Mouse (Mus musculus) midbrain, embryonic 10.5 days (tissue): Measurements from ENCODE around the gene Ift88. TPM values are rescaled to one million over a fixed set of nuclear protein-coding genes. Genes with fewer than 3 reads are reported as not detected.

Experiments used
- DNase-seq: peaks from one replicate; pipeline ENCODE4 v3.0.0-alpha.2; 2017; ENCODE audit warnings: low spot score
- H3K27ac ChIP-seq: fragments of 300-500 bp; sonication (generic); replicated peaks from 2 replicates; pipeline ENCODE4 v1.5.1; 2016; ENCODE audit warnings: mild to moderate bottlenecking
- H3K27me3 ChIP-seq: fragments of 300-500 bp; sonication (generic); 2 replicates; pipeline ENCODE4 v1.6.1; 2016; ENCODE audit warnings: low read depth, mild to moderate bottlenecking; ENCODE audit not compliant: poor library complexity, severe bottlenecking
- H3K36me3 ChIP-seq: fragments of 300-500 bp; sonication (generic); 2 replicates; pipeline ENCODE4 v1.6.1; 2016; ENCODE audit warnings: mild to moderate bottlenecking, moderate library complexity
- H3K4me1 ChIP-seq: fragments of 300-500 bp; sonication (generic); 2 replicates; pipeline ENCODE4 v1.6.1; 2016
- H3K4me3 ChIP-seq: fragments of 300-500 bp; sonication (generic); 2 replicates; pipeline ENCODE4 v1.5.1; 2016; ENCODE audit warnings: mild to moderate bottlenecking, moderate library complexity
- H3K9me3 ChIP-seq: fragments of 300-500 bp; sonication (generic); replicated peaks from 2 replicates; pipeline ENCODE4 v1.6.1; 2016; ENCODE audit warnings: mild to moderate bottlenecking
- WGBS: fragments of 180-500 bp; shearing (Covaris S2); methylation state at CpG from one replicate; pipeline ENCODE4 v1.1.7; 2016; 5-methylcytosine and 5-hydroxymethylcytosine counted together
- polyA plus RNA-seq: library from polyadenylated mRNA; unstranded; fragments of >200 nt; fragmentation: Nextera tagmentation; extraction: Ambion mirVana; gene quantifications from 2 replicates; pipeline ENCODE4 v1.2.1, GENCODE M21; 2016

The Ift88 gene
- polyA plus RNA-seq: 12.1 and 14.4 TPM in 2 replicates

DNA sequence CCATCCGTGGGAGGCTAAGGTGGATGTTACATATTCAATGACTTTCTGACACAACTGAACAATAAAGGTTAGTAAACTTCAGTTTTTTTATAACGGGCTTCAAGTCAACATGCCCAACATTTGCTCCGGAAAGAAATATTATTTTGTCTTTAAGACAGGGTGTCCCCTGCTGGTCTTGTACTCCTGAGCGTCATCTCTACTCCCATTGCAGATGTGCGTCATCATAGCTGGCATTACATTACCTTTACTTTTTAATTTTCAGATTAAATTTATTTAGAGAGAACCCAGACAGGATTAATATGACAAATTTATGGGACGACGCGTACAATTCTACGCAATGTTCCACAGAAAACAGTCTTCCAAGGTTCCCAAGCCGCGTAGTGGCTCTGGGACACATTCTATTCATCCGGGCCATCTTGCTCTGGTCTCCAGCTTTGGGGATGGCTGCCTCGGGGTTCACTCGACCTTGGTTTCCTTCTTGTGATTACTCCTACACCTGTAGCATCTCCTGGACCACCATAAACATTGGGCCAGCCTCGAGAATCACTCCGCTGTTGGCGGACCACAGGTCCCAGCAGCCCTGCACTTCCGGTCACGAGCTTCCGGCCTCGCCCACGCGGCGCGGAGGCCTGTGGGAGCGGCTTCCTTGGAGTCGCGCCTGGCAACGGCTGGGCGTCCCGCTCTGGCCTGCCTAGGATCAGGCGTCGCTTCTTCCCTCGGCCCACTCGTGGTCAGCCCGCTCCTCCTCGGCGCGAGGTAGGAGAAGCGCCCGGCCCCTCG lies at the start of gene Ift88:
Ift88 (plus strand) TSS at position 631 of the 780 bp plus-strand sequence.
- Histone ChIP-seq H3K27me3 (no peaks in the 10 kb centered on the region), H3K36me3 (no peaks in the 10 kb centered on the region), H3K4me1 (peaks cover 22% of the 10 kb centered on the region), H3K27ac (peak within 1 kb of the TSS; percentile 89), H3K9me3 (no peaks in the 10 kb centered on the region), H3K4me3 (peak within 1 kb of the TSS; percentile 89)
- peak; percentile 94 for DNase-seq
- 4% methylated on average over 42 of the region's 42 CpGs for WGBS

GRCm38 (mm10) chr14:57375205-57375604 lies 48.7 kb upstream of the Ift88 start:
- Histone ChIP-seq H3K27ac (no peak overlapping the region), H3K27me3 (no peaks in the 10 kb centered on the region), H3K36me3 (no peaks in the 10 kb centered on the region), H3K4me1 (no peaks in the 10 kb centered on the region), H3K4me3 (no peak overlapping the region), H3K9me3 (no peaks in the 10 kb centered on the region)
- 83% methylated on average over 9 of the region's 9 CpGs for WGBS
- no peak for DNase-seq

DNA sequence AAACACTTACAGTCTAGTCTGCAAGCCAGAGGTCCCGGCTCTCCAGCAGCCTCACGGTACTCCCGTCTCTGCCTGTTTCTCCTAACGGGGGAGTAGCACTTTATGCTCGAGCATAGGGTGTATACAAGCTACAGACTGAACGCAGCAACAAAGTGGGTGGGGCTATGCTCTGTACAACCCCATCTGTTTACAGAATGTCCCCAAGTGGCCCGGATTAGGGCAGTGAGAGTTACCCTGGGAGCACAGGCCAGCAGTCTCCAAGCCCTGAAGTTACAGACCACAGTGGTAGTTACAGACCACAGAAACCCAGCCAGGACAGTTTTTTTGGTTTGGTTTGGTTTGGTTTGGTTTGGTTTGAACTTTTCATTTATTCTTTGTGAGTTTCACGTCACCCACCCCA lies 47.8 kb upstream of the Ift88 start:
- no peak for DNase-seq
- Histone ChIP-seq H3K4me3 (no peak overlapping the region), H3K9me3 (no peaks in the 10 kb centered on the region), H3K27ac (no peak overlapping the region), H3K4me1 (no peaks in the 10 kb centered on the region), H3K27me3 (no peaks in the 10 kb centered on the region), H3K36me3 (no peaks in the 10 kb centered on the region)
- 84% methylated on average over 8 of the region's 8 CpGs for WGBS

DNA sequence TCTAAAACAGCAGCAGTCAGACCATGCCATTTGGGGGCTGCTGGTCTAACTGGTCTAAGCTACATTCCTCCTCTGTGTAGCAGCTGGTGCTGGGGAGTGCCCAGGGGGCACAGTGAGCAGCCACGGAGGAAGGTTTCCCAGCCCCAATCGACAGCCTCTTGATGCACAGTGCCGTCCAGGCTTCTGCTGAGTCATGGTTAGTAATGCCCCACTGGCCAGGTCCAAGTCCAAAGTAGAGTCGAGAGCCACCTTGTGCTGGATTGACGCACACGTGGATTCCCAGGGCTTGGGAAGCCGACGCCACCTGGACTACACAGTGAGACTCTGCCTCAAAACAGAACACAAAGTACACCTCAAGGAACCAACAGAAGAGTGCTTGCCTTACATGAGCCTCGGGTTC lies 46.9 kb upstream of the Ift88 start:
- H3K36me3 ChIP-seq: no peaks in the 10 kb centered on the region

GRCm38 (mm10) chr14:57377531-57377930 lies 46.3 kb upstream of the Ift88 start:
- H3K27me3 ChIP-seq: no peaks in the 10 kb centered on the region
- no peaks in the 10 kb centered on the region for H3K36me3 ChIP-seq
- no peak overlapping the region for H3K4me3 ChIP-seq
- 86% methylated on average over 5 of the region's 5 CpGs for WGBS
- H3K4me1 ChIP-seq: no peaks in the 10 kb centered on the region
- no peak for DNase-seq
- no peaks in the 10 kb centered on the region for H3K9me3 ChIP-seq
- H3K27ac ChIP-seq: no peak overlapping the region

More for the DNA sequence above, 46.9 kb upstream of the Ift88 start:
- no peaks in the 10 kb centered on the region for H3K27me3 ChIP-seq
- H3K4me1 ChIP-seq: no peaks in the 10 kb centered on the region
- DNase-seq: no peak
- 84% methylated on average over 9 of the region's 9 CpGs for WGBS
- H3K9me3 ChIP-seq: no peaks in the 10 kb centered on the region
- H3K27ac ChIP-seq: no peak overlapping the region
- H3K4me3 ChIP-seq: no peak overlapping the region

- 93% methylated on average over 5 of the region's 5 CpGs for WGBS
- Histone ChIP-seq H3K36me3 (no peaks in the 10 kb centered on the region), H3K27ac (no peak overlapping the region), H3K4me1 (peaks cover 5% of the 10 kb centered on the region; the same call in 1 of the 2 replicates), H3K9me3 (no peaks in the 10 kb centered on the region), H3K27me3 (no peaks in the 10 kb centered on the region), H3K4me3 (no peak overlapping the region)
- no peak for DNase-seq
These were observed 38.2 kb upstream of the Ift88 start for GRCm38 (mm10) chr14:57385667-57386066.

DNA sequence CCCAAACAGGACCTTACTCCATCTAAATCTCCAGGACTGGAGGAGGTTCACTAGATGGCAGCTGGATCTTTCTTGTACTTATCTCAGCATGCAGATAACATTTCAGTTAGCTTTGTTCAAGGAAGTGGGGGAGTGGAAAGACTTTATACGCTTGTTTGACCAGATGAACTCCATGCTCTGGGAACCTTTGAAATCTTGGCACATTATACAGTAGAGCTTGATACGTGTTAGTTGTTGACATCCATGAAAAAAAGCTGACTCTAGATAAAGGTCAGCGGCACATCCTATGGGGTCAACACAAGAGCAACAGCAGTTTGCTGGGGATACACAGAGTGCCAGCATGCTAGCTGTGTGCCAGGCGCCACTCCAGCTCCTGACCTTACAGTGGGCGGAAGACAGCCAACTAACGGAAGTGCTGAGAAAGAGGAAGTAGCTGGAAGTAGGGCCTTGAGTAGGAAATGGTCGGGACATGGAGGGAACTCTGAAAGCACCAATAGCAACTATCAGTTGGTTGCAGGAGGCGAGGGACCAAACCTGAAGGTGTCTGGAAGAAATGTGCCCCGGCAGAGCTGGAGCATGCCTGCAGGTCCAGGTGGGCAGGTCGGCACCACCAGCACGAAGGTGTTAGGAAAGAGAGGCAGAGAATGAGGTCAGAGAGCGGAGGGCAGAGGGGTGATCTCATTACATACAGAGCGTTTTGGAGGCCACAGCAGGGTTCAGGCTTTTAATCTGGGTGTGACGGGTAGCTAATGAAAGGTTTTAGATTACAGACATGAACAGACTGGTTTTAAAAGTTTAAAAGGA lies 36.9 kb upstream of the Ift88 start:
- no peak overlapping the region for H3K4me3 ChIP-seq
- no peaks in the 10 kb centered on the region for H3K27me3 ChIP-seq
- H3K9me3 ChIP-seq: no peaks in the 10 kb centered on the region
- H3K27ac ChIP-seq: no peak overlapping the region
- 75% methylated on average over 14 of the region's 14 CpGs for WGBS
- H3K36me3 ChIP-seq: no peaks in the 10 kb centered on the region
- DNase-seq: no peak
- H3K4me1 ChIP-seq: peaks cover 5% of the 10 kb centered on the region; the same call in 1 of the 2 replicates

- H3K9me3 ChIP-seq: no peaks in the 10 kb centered on the region
- H3K27me3 ChIP-seq: peaks cover 12% of the 10 kb centered on the region
- no peak overlapping the region for H3K27ac ChIP-seq
- H3K4me1 ChIP-seq: peaks cover 5% of the 10 kb centered on the region; the same call in 1 of the 2 replicates
- no peak overlapping the region for H3K4me3 ChIP-seq
- no peaks in the 10 kb centered on the region for H3K36me3 ChIP-seq
- 83% methylated on average over 4 of the region's 4 CpGs for WGBS
- no peak for DNase-seq
These were observed 32.2 kb upstream of the Ift88 start for GRCm38 (mm10) chr14:57391621-57392020.

DNA sequence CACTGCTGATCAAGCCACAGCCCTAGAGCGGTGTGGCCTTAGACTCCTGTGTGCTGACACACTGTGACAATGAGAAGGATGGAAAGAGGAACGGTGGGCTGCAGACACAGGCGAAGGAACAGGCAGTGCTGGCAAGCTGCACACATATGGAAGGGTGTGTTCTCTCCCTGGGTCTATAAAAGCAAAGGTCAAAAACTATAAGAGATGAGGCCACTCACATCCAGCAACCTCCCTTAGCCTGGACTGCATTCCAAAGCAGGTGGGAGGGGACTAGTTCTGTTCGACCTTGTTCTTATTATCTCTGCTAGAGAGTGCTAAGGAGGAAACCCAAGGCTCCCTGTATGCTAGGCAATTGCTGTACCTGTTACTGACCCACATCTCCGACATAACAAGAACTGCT lies 31.6 kb upstream of the Ift88 start:
- no peaks in the 10 kb centered on the region for H3K36me3 ChIP-seq
- no peaks in the 10 kb centered on the region for H3K9me3 ChIP-seq
- DNase-seq: no peak
- 72% methylated on average over 5 of the region's 5 CpGs for WGBS
- no peak overlapping the region for H3K27ac ChIP-seq
- no peak overlapping the region for H3K4me3 ChIP-seq
- H3K4me1 ChIP-seq: 0 out of 2 replicates have a peak, but pooled peaks cover under 1% of the 10 kb centered on the region
- peaks cover 18% of the 10 kb centered on the region for H3K27me3 ChIP-seq

GRCm38 (mm10) chr14:57395470-57395869 lies 28.4 kb upstream of the Ift88 start:
- Histone ChIP-seq H3K27me3 (peaks cover 33% of the 10 kb centered on the region), H3K36me3 (no peaks in the 10 kb centered on the region), H3K4me3 (no peak overlapping the region), H3K27ac (no peak overlapping the region), H3K9me3 (no peaks in the 10 kb centered on the region), H3K4me1 (peaks cover 16% of the 10 kb centered on the region)
- 80% methylated on average over 2 of the region's 2 CpGs for WGBS
- DNase-seq: no peak

- Histone ChIP-seq H3K4me1 (peaks cover 16% of the 10 kb centered on the region), H3K36me3 (no peaks in the 10 kb centered on the region), H3K27me3 (peaks cover 33% of the 10 kb centered on the region), H3K9me3 (no peaks in the 10 kb centered on the region), H3K27ac (no peak overlapping the region), H3K4me3 (no peak overlapping the region)
- WGBS: 88% methylated on average over 5 of the region's 5 CpGs
- DNase-seq: no peak
These were observed 26.6 kb upstream of the Ift88 start for GRCm38 (mm10) chr14:57397221-57397620.

DNA sequence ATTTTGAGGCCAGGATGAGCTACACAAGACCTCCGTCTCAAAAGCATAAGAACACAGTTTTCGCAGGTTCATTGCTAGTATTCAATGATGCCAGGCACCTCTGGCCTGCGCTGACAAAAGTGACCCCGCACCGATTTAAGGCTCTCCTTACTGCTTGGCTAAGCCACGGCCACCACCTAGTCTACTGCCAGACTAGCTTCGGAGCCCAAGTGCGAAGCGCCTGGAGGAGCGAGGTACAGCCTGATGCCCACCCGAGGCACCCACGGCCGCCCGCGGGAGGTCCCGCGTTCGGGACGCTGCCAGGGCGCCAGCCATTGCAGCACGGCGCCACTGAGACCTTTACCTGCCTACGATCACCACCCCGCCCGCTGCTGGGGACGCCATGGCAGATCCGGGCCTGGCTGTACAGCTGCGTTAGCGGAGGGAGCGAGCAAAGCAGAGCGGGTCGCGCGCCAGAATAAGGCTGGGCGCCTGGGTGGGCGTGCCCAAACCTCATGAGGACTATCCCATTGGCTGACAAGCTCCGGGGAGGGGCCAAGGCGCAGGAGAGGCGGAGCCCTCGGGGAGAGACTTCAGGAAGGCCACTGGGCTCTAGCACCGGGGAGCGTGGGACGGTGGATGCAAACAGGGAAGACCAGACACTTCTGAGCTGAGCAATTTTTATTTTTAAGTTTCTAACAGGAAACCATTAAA lies 25.7 kb upstream of the Ift88 start, which contains the start of gene Cryl1:
Cryl1 (minus strand) TSS at position 465 of the 693 bp plus-strand sequence.
- peak within 1 kb of the TSS; percentile 78 for H3K4me3 ChIP-seq
- 2% methylated on average over 43 of the region's 43 CpGs for WGBS
- DNase-seq: peak; percentile 93
- no peaks in the 10 kb centered on the region for H3K36me3 ChIP-seq
- peaks cover 33% of the 10 kb centered on the region for H3K27me3 ChIP-seq
- H3K9me3 ChIP-seq: no peaks in the 10 kb centered on the region
- peak within 1 kb of the TSS; percentile 81 for H3K27ac ChIP-seq
- H3K4me1 ChIP-seq: peaks cover 16% of the 10 kb centered on the region
